Mouse (Mus musculus) ES-E14 (cell line): ENCODE data around the gene Zfp423. TPM values are rescaled to one million over a fixed set of nuclear protein-coding genes. Genes with fewer than 3 reads are reported as not detected.

Experiments
- DNase-seq: peaks from one replicate; pipeline ENCODE4 v3.0.0-alpha.2; 2013; ENCODE audit warnings: low read depth, low spot score
- H3K27ac ChIP-seq: 2 replicates; pipeline ENCODE4 v1.5.1; 2012; ENCODE audit warnings: low read depth, mild to moderate bottlenecking, low read length, moderate library complexity, mixed read lengths; ENCODE audit not compliant: poor library complexity, insufficient read depth, severe bottlenecking
- H3K36me3 ChIP-seq: 2 replicates; pipeline ENCODE4 v1.6.1; 2012; ENCODE audit warnings: mild to moderate bottlenecking, low read length, moderate library complexity, mixed read lengths; ENCODE audit not compliant: control insufficient read depth, poor library complexity, insufficient read depth, severe bottlenecking
- H3K4me1 ChIP-seq, 2 experiments: fragments of 150-350 bp in 1 of 2; sonication (generic) in 1 of 2; 2 replicates each; pipeline ENCODE4 v1.6.1; 2012; ENCODE audit warnings: low read length in 2 of 2, mild to moderate bottlenecking in 1 of 2, mixed read lengths in 1 of 2; ENCODE audit not compliant: control insufficient read depth in 2 of 2, insufficient read depth in 2 of 2, poor library complexity in 1 of 2
- H3K4me3 ChIP-seq, 2 experiments: fragments of 150-350 bp in 1 of 2; sonication (generic) in 1 of 2; 2 replicates each; pipeline ENCODE4 v1.5.1; 2012; ENCODE audit warnings: low read length in 2 of 2, low read depth in 1 of 2, mild to moderate bottlenecking in 1 of 2, mixed read lengths in 1 of 2; ENCODE audit not compliant: insufficient read depth in 1 of 2, poor library complexity in 1 of 2, severe bottlenecking in 1 of 2
- H3K9ac ChIP-seq: 2 replicates; pipeline ENCODE4 v1.6.1; 2012; ENCODE audit warnings: low read depth, mild to moderate bottlenecking, low read length, mixed read lengths; ENCODE audit not compliant: poor library complexity, insufficient read depth, severe bottlenecking
- H3K9me3 ChIP-seq: fragments of 150-350 bp; sonication (generic); 2 replicates; pipeline ENCODE4 v1.6.1; 2012; ENCODE audit warnings: low read depth, mild to moderate bottlenecking, low read length; ENCODE audit not compliant: control insufficient read depth, insufficient read depth
- CHD2 ChIP-seq: IDR thresholded peaks from 2 replicates; pipeline ENCODE4 v1.6.1; 2014; ENCODE audit warnings: mild to moderate bottlenecking, low read depth, low read length, inconsistent platforms
- HCFC1 ChIP-seq: IDR thresholded peaks from 2 replicates; pipeline ENCODE4 v1.6.1; 2012; ENCODE audit warnings: low read length, inconsistent platforms, borderline replicate concordance; ENCODE audit not compliant: insufficient read depth
- MAFK ChIP-seq: IDR thresholded peaks from 2 replicates; pipeline ENCODE4 v1.6.1; 2014; ENCODE audit warnings: mild to moderate bottlenecking, low read depth, low read length, inconsistent platforms; ENCODE audit not compliant: insufficient read depth
- ZC3H11A ChIP-seq: IDR thresholded peaks from 2 replicates; pipeline ENCODE4 v1.6.1; 2012; ENCODE audit warnings: low read depth, mild to moderate bottlenecking, inconsistent platforms, low read length, borderline replicate concordance
- ZNF384 ChIP-seq: IDR thresholded peaks from 2 replicates; pipeline ENCODE4 v1.6.1; 2012; ENCODE audit warnings: low read depth, low read length, inconsistent platforms
- in situ Hi-C, 2 experiments: fragments of 600-800 bp; cut with MboI; formaldehyde crosslinking; loops; one replicate each; pipeline ENCODE4 v1.15.1; 2025; ENCODE audit warnings: low sequenced_read_pairs in 2 of 2, inconsistent platforms in 1 of 2; ENCODE audit not compliant: unreplicated experiment in 2 of 2
- total RNA-seq: library from RNA; depleted of rRNA; stranded (reverse); fragments of 300-350 nt; gene quantifications from 2 replicates; pipeline ENCODE4 v1.2.3, GENCODE M21; 2012

The Zfp423 gene
- total RNA-seq, 1 experiment = 23.2 TPM

- Histone ChIP-seq H3K36me3 (no peaks in the 10 kb centered on the region), H3K9ac (no peak overlapping the region), H3K4me3 (peak overlapping the region; percentile 44 to 46; a peak in 3 of 4 replicates), H3K9me3 (no peaks in the 10 kb centered on the region), H3K4me1 (peaks cover 2 to 6% of the 10 kb centered on the region in 2 experiments; a peak in 3 of 4 replicates), H3K27ac (no peak overlapping the region)
- peak; percentile 23; the same call in 1 of the 2 replicates for TF ChIP-seq ZC3H11A
- TF ChIP-seq MAFK = no peak
- in situ Hi-C loops = no loop called here
- peak; percentile 34 for DNase-seq
Observed at GRCm38 (mm10) chr8:87753148-87753547, 206.2 kb downstream of the Zfp423 start.

GRCm38 (mm10) chr8:87752710-87753109 lies 206.7 kb downstream of the Zfp423 start:
- in situ Hi-C loops = no loop called here
- no peak overlapping the region for H3K9ac ChIP-seq
- H3K27ac ChIP-seq = no peak overlapping the region
- no peaks in the 10 kb centered on the region for H3K9me3 ChIP-seq
- no peaks in the 10 kb centered on the region for H3K36me3 ChIP-seq
- TF ChIP-seq HCFC1 (no peak), MAFK (no peak), ZC3H11A (no peak), ZNF384 (no peak), CHD2 (no peak)
- H3K4me3 ChIP-seq = peak overlapping the region; percentile 44 to 46; a peak in 3 of 4 replicates
- no peak for DNase-seq
- H3K4me1 ChIP-seq = peaks cover 2 to 6% of the 10 kb centered on the region in 2 experiments; a peak in 3 of 4 replicates

DNA sequence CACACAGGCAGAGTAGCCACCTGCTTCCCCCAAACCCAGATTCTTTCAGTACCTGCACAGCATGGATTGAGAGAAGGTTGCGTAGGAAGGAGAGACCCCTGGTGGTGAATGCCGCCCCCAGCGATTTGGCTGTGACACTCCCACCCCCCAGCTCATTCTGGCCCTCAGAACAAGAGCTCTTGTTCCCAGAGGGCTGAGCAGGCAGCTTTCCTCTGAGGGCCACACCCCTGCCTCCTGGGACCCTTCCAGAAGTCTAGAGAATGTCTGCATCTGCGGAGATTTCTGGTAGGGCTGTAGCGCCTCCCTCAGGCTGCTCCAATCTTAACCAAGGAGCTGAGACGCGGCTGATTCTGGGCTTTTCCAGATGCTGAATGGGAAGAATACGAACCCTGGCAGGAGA lies 211.8 kb downstream of the Zfp423 start:
- TF ChIP-seq MAFK (peak; percentile 30; the same call in 1 of the 2 replicates), HCFC1 (no peak), ZC3H11A (peak; percentile 22; the same call in 1 of the 2 replicates), ZNF384 (no peak), CHD2 (no peak)
- peak; percentile 79 for DNase-seq
- H3K9ac ChIP-seq = no peak overlapping the region
- no peak overlapping the region for H3K4me3 ChIP-seq
- no peaks in the 10 kb centered on the region for H3K36me3 ChIP-seq
- no peaks in the 10 kb centered on the region for H3K9me3 ChIP-seq
- in situ Hi-C loops = loop anchor here in 1 of 2 experiments (10.0 kb wide), 1 partner anchor 153 kb away; no protein-coding TSS in a partner anchor
- 0 out of 2 replicates have a peak overlapping the region, but pooled peaks have one; percentile 49 for H3K27ac ChIP-seq
- H3K4me1 ChIP-seq = peaks cover 0 to 9% of the 10 kb centered on the region in 2 experiments; a peak in 2 of 4 replicates

GRCm38 (mm10) chr8:87747142-87747541 lies 212.3 kb downstream of the Zfp423 start:
- DNase-seq = peak; percentile 15

DNA sequence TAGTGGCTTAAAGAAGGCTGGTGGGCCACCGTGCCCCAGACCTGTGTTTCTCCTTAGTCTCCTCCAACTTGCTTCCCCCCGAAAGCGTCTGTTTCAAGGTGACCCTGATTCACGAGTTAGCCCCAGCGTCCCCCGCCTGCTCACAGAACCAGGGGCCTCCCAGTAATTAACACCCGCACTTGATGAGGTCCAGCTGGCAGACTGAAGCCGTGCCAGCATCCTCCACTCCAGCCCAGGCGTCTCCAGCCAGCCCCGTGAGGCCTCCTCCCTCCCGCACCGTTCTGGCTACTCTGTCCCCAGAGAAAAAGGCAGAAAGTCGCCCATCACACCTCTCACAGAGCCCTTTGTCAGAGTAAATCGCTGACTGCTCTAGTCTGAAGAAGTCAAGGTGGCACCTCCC lies 213.3 kb downstream of the Zfp423 start:
- no peak for DNase-seq
- Histone ChIP-seq H3K9me3 (no peaks in the 10 kb centered on the region), H3K36me3 (no peaks in the 10 kb centered on the region), H3K4me1 (peaks cover 0 to 12% of the 10 kb centered on the region in 2 experiments; a peak in 2 of 4 replicates), H3K4me3 (no peak overlapping the region), H3K27ac (no peak overlapping the region), H3K9ac (no peak overlapping the region)
- TF ChIP-seq MAFK = no peak
- in situ Hi-C loops = loop anchor here in 1 of 2 experiments (10.0 kb wide), 1 partner anchor 151 kb away; no protein-coding TSS in a partner anchor

More at GRCm38 (mm10) chr8:87747142-87747541, 212.3 kb downstream of the Zfp423 start:
- Histone ChIP-seq H3K9me3 (no peaks in the 10 kb centered on the region), H3K36me3 (no peaks in the 10 kb centered on the region), H3K27ac (peak overlapping the region; percentile 49; the same call in 1 of the 2 replicates), H3K9ac (peak overlapping the region; percentile 27; the same call in 1 of the 2 replicates), H3K4me3 (no peak overlapping the region), H3K4me1 (peaks cover 0 to 12% of the 10 kb centered on the region in 2 experiments; a peak in 2 of 4 replicates)
- TF ChIP-seq ZC3H11A = no peak
- no peak for TF ChIP-seq HCFC1
- in situ Hi-C loops = loop anchor here in 1 of 2 experiments (10.0 kb wide), 1 partner anchor 152 kb away; no protein-coding TSS in a partner anchor
